Mouse (Mus musculus) liver, postnatal 0 days (tissue): ENCODE measurements around the gene Paqr6. TPM values are rescaled to one million over a fixed set of nuclear protein-coding genes. Genes with fewer than 3 reads are reported as not detected.
A peak's percentile ranks its signal among the peaks of the same experiment; 100 is the strongest.
"Not testable (repeated sequence)": the region's sequence is repeated elsewhere in the genome, so short reads cannot be mapped to it uniquely, and the experiment has no call there.

Experiments
- ATAC-seq: fragments of 200-750 bp; cut with Nextera tagmentation; 2 replicates; pipeline ENCODE4 v1.8.0; 2017; ENCODE audit warnings: mild to moderate bottlenecking, moderate library complexity
- DNase-seq: peaks from one replicate; pipeline ENCODE4 v3.0.0-alpha.2; 2016
- H3K27ac ChIP-seq: fragments of 300-500 bp; sonication (generic); 2 replicates; pipeline ENCODE4 v1.5.1; 2014; ENCODE audit warnings: antibody characterized with exemption, moderate library complexity, mild to moderate bottlenecking, low read depth
- H3K27me3 ChIP-seq: fragments of 300-500 bp; sonication (generic); 2 replicates; pipeline ENCODE4 v1.6.1; 2014; ENCODE audit warnings: low read length, control low read depth, mixed read lengths; ENCODE audit not compliant: insufficient read depth
- H3K36me3 ChIP-seq: fragments of 300-500 bp; sonication (generic); replicated peaks from 2 replicates; pipeline ENCODE4 v1.6.1; 2014; ENCODE audit warnings: mild to moderate bottlenecking, control low read depth, low read length, moderate library complexity, mixed read lengths; ENCODE audit not compliant: insufficient read depth
- H3K4me1 ChIP-seq: fragments of 300-500 bp; sonication (generic); 2 replicates; pipeline ENCODE4 v1.6.1; 2014; ENCODE audit warnings: antibody characterized with exemption, mild to moderate bottlenecking, control low read depth; ENCODE audit not compliant: insufficient read depth
- H3K4me2 ChIP-seq: fragments of 300-500 bp; sonication (generic); 2 replicates; pipeline ENCODE4 v1.6.1; 2014; ENCODE audit warnings: low read depth, mild to moderate bottlenecking, low read length, moderate library complexity, mixed read lengths
- H3K4me3 ChIP-seq: fragments of 300-500 bp; sonication (generic); 2 replicates; pipeline ENCODE4 v1.5.1; 2014; ENCODE audit warnings: low read depth, low read length
- H3K9ac ChIP-seq: fragments of 300-500 bp; sonication (generic); replicated peaks from 2 replicates; pipeline ENCODE4 v1.6.1; 2014; ENCODE audit warnings: mild to moderate bottlenecking, moderate library complexity
- H3K9me3 ChIP-seq: fragments of 300-500 bp; sonication (generic); 2 replicates; pipeline ENCODE4 v1.6.1; 2016; ENCODE audit warnings: mild to moderate bottlenecking, control low read depth, low read length, mixed read lengths
- CTCF ChIP-seq: sonication (generic); IDR thresholded peaks from 2 replicates; pipeline ENCODE4 v1.5.1; 2016; ENCODE audit warnings: antibody characterized with exemption, low read depth
- EP300 ChIP-seq: IDR thresholded peaks from 2 replicates; pipeline ENCODE4 v1.6.1; 2016; ENCODE audit warnings: antibody characterized with exemption, low read depth, mild to moderate bottlenecking
- WGBS: fragments of 180-500 bp; shearing (Covaris S2); extraction: QIAGEN DNeasy Blood & Tissue Kit; methylation state at CpG from one replicate; pipeline ENCODE4 v1.1.7; 2014; ENCODE audit not compliant: insufficient replicate concordance; 5-methylcytosine and 5-hydroxymethylcytosine counted together
- polyA plus RNA-seq: library from polyadenylated mRNA; unstranded; fragments of >200 nt; fragmentation: Nextera tagmentation; extraction: Ambion mirVana; gene quantifications from 2 replicates; pipeline ENCODE4 v1.2.1, GENCODE M21; 2015

Paqr6 gene
- polyA plus RNA-seq, 1 experiment from 2014 or later, result 2.0 TPM

DNA sequence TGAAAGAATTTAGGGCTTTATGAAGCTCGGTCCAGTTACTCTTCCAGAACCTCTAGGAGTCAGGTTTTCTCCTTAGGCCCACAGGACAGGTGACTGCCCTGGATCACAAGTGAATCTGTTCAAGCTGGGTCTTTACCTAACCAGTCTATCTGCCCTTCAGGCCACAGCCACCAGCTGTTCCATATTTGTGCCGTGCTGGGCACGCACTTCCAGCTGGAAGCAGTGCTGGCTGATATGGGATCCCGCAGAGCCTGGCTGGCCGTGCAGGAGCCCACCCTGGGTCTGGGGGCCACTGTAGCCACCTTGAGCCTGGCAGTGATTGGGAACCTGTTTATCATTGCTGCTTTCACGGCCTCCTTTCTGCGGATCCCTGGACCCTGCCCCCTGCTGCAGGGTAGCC, 12.3 kb downstream of the Paqr6 start:
- H3K36me3 ChIP-seq, H3K27ac ChIP-seq, DNase-seq, H3K4me1 ChIP-seq, H3K27me3 ChIP-seq, H3K4me3 ChIP-seq, H3K4me2 ChIP-seq, H3K9me3 ChIP-seq, H3K9ac ChIP-seq, ATAC-seq: not testable (repeated sequence)
- 49% methylated on average over 5 of the region's 7 CpGs for WGBS

DNA sequence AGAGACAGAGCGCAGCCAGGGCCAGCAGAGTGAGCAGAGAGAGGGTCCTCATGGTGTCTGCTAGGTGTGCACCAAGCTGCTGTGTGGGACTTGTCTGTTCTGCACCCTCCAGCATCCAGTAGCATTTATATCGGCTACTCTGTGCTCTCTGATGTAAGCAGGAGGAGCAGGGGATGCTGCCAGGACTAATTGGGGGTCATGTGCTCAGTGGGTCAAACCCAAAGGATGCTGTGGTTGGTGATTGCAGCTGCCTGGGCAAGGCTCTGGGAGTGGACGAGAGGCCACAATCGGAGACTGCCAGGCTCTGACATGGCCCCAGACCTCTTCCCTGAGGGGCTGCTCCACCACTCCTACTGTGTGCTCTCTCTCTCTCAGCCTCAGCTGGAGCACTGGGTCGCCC, 14.2 kb downstream of the Paqr6 start, which contains the start of gene Bglap2:
Gene Bglap2 (minus strand): TSS at position 101 of the 400 bp plus-strand sequence.
- not testable (repeated sequence) for H3K27ac ChIP-seq, H3K4me1 ChIP-seq, H3K36me3 ChIP-seq, H3K4me2 ChIP-seq, ATAC-seq, H3K27me3 ChIP-seq, H3K9ac ChIP-seq, H3K4me3 ChIP-seq, DNase-seq, H3K9me3 ChIP-seq
- WGBS, result 68% methylated on average over 4 of the region's 5 CpGs

DNA sequence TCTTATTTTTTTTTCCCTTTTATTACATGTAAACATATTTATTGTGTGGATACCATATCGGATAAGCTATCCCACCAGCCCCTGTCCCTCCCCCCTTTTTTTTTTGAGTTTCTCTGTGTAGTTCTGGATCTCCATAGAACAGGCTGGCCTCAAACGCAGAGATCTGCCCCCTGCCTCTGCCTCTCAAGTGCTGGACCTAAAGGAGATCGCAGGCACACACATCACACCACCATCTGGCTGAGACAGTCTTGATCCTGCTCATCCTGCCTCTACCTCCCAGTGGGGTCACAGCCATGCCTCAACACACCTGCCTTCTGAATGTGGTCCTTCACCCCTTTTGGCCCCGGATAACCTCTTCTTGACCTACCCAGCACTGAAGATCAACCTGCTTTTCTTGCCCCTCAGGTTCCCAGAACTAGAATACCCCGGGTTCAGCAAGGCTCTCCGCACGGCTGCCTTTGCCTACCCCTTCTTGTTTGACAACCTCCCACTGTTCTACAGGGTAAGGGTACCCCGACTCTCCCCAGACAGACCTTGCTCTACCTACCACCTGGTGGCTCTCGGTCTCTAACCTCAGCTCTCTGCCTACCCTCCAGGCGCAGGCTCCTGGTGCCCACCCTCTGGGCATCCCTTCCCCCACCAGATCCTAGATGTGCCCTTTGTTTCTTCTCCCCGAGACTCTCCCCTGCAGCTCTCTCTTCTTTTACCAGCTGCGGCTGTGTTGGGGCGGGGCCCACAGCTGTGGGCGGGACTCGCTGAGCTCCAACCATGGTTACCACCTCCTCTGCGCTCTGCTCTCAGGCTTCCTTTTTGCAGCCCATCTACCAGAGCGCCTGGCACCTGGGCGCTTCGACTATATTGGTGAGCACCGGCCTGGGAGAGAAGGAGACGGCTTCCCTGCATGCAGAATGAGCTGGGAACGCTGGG, 17.3 kb downstream of the Paqr6 start:
- 16% methylated on average over 19 of the region's 22 CpGs for WGBS
- H3K36me3 ChIP-seq, H3K4me1 ChIP-seq, H3K9me3 ChIP-seq, H3K9ac ChIP-seq, H3K27ac ChIP-seq, H3K4me3 ChIP-seq, H3K27me3 ChIP-seq: not testable (repeated sequence)
- 0 out of 2 replicates have a peak overlapping the region, but pooled peaks have one; percentile 32 for H3K4me2 ChIP-seq
- DNase-seq (peak; percentile 67), ATAC-seq (peak; percentile 71)

DNA sequence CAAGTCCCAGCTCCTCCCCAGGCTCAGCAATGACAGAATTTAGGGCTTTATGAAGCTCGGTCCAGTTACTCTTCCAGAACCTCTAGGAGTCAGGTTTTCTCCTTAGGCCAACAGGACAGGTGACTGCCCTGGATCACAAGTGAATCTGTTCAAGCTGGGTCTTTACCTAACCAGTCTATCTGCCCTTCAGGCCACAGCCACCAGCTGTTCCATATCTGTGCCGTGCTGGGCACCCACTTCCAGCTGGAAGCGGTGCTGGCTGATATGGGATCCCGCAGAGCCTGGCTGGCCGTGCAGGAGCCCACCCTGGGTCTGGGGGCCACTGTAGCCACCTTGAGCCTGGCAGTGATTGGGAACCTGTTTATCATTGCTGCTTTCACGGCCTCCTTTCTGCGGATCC, 18.0 kb downstream of the Paqr6 start:
- H3K27ac ChIP-seq, DNase-seq, H3K36me3 ChIP-seq, H3K4me2 ChIP-seq, H3K4me1 ChIP-seq, H3K9ac ChIP-seq, H3K27me3 ChIP-seq, H3K4me3 ChIP-seq, ATAC-seq, H3K9me3 ChIP-seq: not testable (repeated sequence)
- 34% methylated on average over 2 of the region's 7 CpGs for WGBS

DNA sequence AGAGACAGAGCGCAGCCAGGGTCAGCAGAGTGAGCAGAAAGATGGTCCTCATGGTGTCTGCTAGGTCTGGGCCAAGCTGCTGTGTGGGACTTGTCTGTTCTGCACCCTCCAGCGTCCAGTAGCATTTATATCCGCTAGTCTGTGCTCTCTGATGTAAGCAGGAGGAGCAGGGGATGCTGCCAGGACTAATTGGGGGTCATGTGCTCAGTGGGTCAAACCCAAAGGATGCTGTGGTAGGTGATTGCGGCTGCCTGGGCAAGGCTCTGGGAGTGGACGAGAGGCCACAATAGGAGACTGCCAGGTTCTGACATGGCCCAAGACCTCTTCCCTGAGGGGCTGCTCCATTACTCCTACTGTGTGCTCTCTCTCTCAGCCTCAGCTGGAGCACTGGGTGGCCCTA, 20.0 kb downstream of the Paqr6 start, which contains the start of gene Bglap:
Gene Bglap (minus strand): TSS at position 101 of the 400 bp plus-strand sequence.
- Histone ChIP-seq H3K4me1 (peaks cover 3% of the 10 kb centered on the region; the same call in 1 of the 2 replicates), H3K27me3 (no peaks in the 10 kb centered on the region), H3K9ac (no peak within 1 kb of the TSS), H3K27ac (no peak within 1 kb of the TSS), H3K9me3 (no peaks in the 10 kb centered on the region), H3K36me3 (no peaks in the 10 kb centered on the region), H3K4me2 (no peak within 1 kb of the TSS), H3K4me3 (no peak within 1 kb of the TSS)
- 76% methylated on average over 5 of the region's 5 CpGs for WGBS
- no peak for DNase-seq
- ATAC-seq, result no peak
- TF ChIP-seq EP300 (no peak), CTCF (no peak)

DNA sequence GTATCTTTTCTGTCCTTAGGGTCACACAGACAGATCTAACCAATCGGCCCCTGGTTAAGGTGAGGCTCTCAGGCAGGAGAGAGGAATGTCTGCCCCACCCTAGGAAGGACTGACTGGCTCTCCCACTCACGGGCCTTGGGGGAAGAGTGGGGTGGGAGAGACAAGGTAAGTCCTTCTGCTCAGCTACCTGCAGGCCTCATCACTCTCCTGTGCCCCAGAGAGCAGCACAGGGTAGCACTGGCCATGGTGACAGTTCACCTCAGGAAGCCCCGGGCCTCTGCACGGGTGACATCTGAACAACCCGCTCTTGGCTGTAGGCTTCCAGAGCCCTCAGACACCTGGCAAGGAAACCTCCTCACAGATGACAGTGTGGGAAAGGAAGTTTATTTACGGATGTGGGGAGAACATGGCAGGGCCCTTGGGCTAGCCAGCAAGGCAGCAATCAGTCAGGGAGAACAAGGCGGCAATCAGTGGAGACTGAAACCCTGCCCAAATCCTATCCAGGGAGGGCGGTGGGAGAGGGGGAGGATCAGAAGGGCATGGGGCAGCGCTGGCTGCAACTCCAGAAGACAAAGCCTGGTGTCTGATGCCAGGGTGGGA, 29.5 kb downstream of the Paqr6 start:
- 87% methylated on average over 9 of the region's 9 CpGs for WGBS
- Histone ChIP-seq H3K36me3 (peaks cover 16% of the 10 kb centered on the region), H3K4me2 (no peak overlapping the region), H3K9ac (no peak overlapping the region), H3K27ac (no peak overlapping the region), H3K4me3 (no peak overlapping the region), H3K27me3 (no peaks in the 10 kb centered on the region), H3K9me3 (no peaks in the 10 kb centered on the region), H3K4me1 (no peaks in the 10 kb centered on the region; the same call in 1 of the 2 replicates)
- TF ChIP-seq EP300, result no peak
- no peak for TF ChIP-seq CTCF
- ATAC-seq (no peak), DNase-seq (no peak)
